In the genomic region with DNA sequence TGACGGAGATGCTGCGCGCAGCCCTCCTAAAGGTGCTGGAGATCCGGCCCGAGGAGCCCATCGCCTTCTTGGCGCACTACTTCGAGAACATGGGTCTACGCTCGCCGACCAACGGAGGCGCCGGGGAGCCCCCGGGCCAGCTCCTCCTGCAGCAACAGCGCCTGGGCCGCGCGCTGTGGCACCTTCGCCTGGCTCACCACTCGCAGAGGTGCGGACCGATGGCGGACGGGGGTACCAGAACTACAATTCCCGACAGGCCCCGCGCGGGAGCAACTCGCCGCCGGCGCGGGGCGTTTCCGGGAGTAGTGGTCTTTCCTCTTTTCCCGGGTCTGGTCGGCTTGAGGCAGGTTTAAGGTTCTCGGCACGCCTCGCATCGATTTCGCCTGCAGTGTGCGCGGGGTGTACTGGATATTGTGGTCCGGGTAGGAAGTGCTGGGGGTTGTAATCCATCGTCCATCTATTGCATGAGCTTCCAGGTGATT, we compare ENCODE assay signal across 8 mouse cellular contexts. TPM values are rescaled to one million over a fixed set of nuclear protein-coding genes. Genes with fewer than 3 reads are reported as not detected.
DNase-seq lines count a peak whose midpoint lies in the region; ATAC-seq lines count a peak whose summit lies in the region.

No protein-coding gene starts in this region.

- peak overlapping the region; percentile 85 for H3K4me2 ChIP-seq in forebrain, embryonic 16.5 days (ENCODE audit: low read length)
- H3K4me2 ChIP-seq in hindbrain, embryonic 11.5 days (replicated peaks; ENCODE audit: low read depth, low read length), result peak overlapping the region; percentile 91

- peak overlapping the region; percentile 85 for H3K4me3 ChIP-seq in forebrain, embryonic 16.5 days (replicated peaks; ENCODE audit: low read length)
- H3K4me3 ChIP-seq in hindbrain, embryonic 11.5 days (ENCODE audit: low read depth, low read length), result peak overlapping the region; percentile 96

- H3K9ac ChIP-seq in forebrain, embryonic 16.5 days (replicated peaks; ENCODE audit: low read depth, low read length), result peak overlapping the region; percentile 89
- H3K9ac ChIP-seq in hindbrain, embryonic 11.5 days (ENCODE audit: low read depth, low read length), result peak overlapping the region; percentile 96

- ATAC-seq in forebrain, embryonic 16.5 days, result peak; percentile 70
- ATAC-seq in hindbrain, embryonic 11.5 days (ENCODE audit: low FRiP score), result peak; percentile 72

- H3K4me1 ChIP-seq in forebrain, embryonic 16.5 days (replicated peaks; ENCODE audit: control insufficient read depth, insufficient read depth, low read length), result peaks cover 19% of the 10 kb centered on the region
- H3K4me1 ChIP-seq in hindbrain, embryonic 11.5 days (replicated peaks; ENCODE audit: control insufficient read depth, insufficient read depth, low read length), result peaks cover 6% of the 10 kb centered on the region

- H3K36me3 ChIP-seq in forebrain, embryonic 16.5 days (ENCODE audit: control insufficient read depth, insufficient read depth), result no peaks in the 10 kb centered on the region
- H3K36me3 ChIP-seq in hindbrain, embryonic 11.5 days (ENCODE audit: control insufficient read depth, insufficient read depth, low read length), result no peaks in the 10 kb centered on the region

- H3K9me3 ChIP-seq in forebrain, embryonic 16.5 days (ENCODE audit: control insufficient read depth, low read length), result no peaks in the 10 kb centered on the region
- H3K9me3 ChIP-seq in hindbrain, embryonic 11.5 days (ENCODE audit: control insufficient read depth, low read length), result no peaks in the 10 kb centered on the region

- under 1% methylated on average over 47 of the region's 47 CpGs for WGBS in forebrain, embryonic 16.5 days
- WGBS in hindbrain, embryonic 11.5 days, result under 1% methylated on average over 47 of the region's 47 CpGs

- H3K27ac ChIP-seq in forebrain, embryonic 16.5 days (ENCODE audit: low read length), result peak overlapping the region; percentile 96
- H3K27ac ChIP-seq in hindbrain, embryonic 11.5 days (ENCODE audit: low read depth, low read length), result peak overlapping the region; percentile 95

- peak; percentile 56 for DNase-seq in MEL-GATA-1-ER (ENCODE audit: extremely low read depth, low read depth)
- DNase-seq in cerebellum, adult 18-20 months, result peak; percentile 83 to 85
- peak; percentile 91 for DNase-seq in hindbrain, embryonic 11.5 days (ENCODE audit: low spot score)
- peak; percentile 81 to 85 for DNase-seq in layer of hippocampus, postnatal 14 days (ENCODE audit: low spot score in 2 of 2)
- peak; percentile 43 for DNase-seq in lung, postnatal 25 days (ENCODE audit: low spot score)
- peak; percentile 43 for DNase-seq in retina, postnatal 7 days (ENCODE audit: low read depth, low spot score)
- peak; percentile 73 for DNase-seq in urinary bladder, adult 2 months (ENCODE audit: low spot score)

- no peaks in the 10 kb centered on the region for H3K27me3 ChIP-seq in forebrain, embryonic 16.5 days (replicated peaks; ENCODE audit: control insufficient read depth, insufficient read depth, low read length)
- no peaks in the 10 kb centered on the region for H3K27me3 ChIP-seq in hindbrain, embryonic 11.5 days (ENCODE audit: control insufficient read depth, insufficient read depth, low read length)

RNA-seq across cellular contexts. Expression of a gene that starts 0.4 kb away (rescaled TPM):
- 75.9 and 76.6 TPM in 2 replicates for polyA plus RNA-seq in forebrain, embryonic 16.5 days (2015; fragmentation: Nextera tagmentation; extraction: Ambion mirVana)
- polyA plus RNA-seq in hindbrain, embryonic 11.5 days (2014; fragmentation: Nextera tagmentation; extraction: Ambion mirVana), result 69.6 and 70.8 TPM in 2 replicates
- 10 to 100 TPM; 72.3 to 73.2 TPM for total RNA-seq in layer of hippocampus, postnatal 14 days (2021)
- 29.1 and 33.7 TPM in 2 replicates for polyA plus RNA-seq in urinary bladder, adult 2 months (2012; rRNA removed)

RNA-seq across cellular contexts. Expression of a gene that starts 5.3 kb away (rescaled TPM):
- 0.57 and 1.0 TPM in 2 replicates for polyA plus RNA-seq in forebrain, embryonic 16.5 days (2015; fragmentation: Nextera tagmentation; extraction: Ambion mirVana)
- polyA plus RNA-seq in hindbrain, embryonic 11.5 days (2014; fragmentation: Nextera tagmentation; extraction: Ambion mirVana), result 1.1 and 1.6 TPM in 2 replicates
- total RNA-seq in layer of hippocampus, postnatal 14 days (2021), result under 1 TPM in 1 of 2 experiments, not detected in 1; 0.37 TPM
- not detected in 2 replicates for polyA plus RNA-seq in urinary bladder, adult 2 months (2012; rRNA removed)

RNA-seq across cellular contexts. Expression of a gene that starts 12.4 kb away (rescaled TPM):
- 61.1 and 71.1 TPM in 2 replicates for polyA plus RNA-seq in forebrain, embryonic 16.5 days (2015; fragmentation: Nextera tagmentation; extraction: Ambion mirVana)
- polyA plus RNA-seq in hindbrain, embryonic 11.5 days (2014; fragmentation: Nextera tagmentation; extraction: Ambion mirVana), result 153 and 159 TPM in 2 replicates
- 10 to 100 TPM; 60.9 to 68.5 TPM for total RNA-seq in layer of hippocampus, postnatal 14 days (2021)
- polyA plus RNA-seq in urinary bladder, adult 2 months (2012; rRNA removed), result 60.6 and 70.0 TPM in 2 replicates

RNA-seq across cellular contexts. Expression of a gene that starts 19.2 kb away (rescaled TPM):
- polyA plus RNA-seq in forebrain, embryonic 16.5 days (2015; fragmentation: Nextera tagmentation; extraction: Ambion mirVana), result 1.7 and 1.8 TPM in 2 replicates
- polyA plus RNA-seq in hindbrain, embryonic 11.5 days (2014; fragmentation: Nextera tagmentation; extraction: Ambion mirVana), result 0.42 and 0.73 TPM in 2 replicates
- 1 to 10 TPM; 1.7 to 1.9 TPM for total RNA-seq in layer of hippocampus, postnatal 14 days (2021)
- 1.1 and 1.4 TPM in 2 replicates for polyA plus RNA-seq in urinary bladder, adult 2 months (2012; rRNA removed)

RNA-seq across cellular contexts. Expression of a gene that starts 24.1 kb away (rescaled TPM):
- polyA plus RNA-seq in forebrain, embryonic 16.5 days (2015; fragmentation: Nextera tagmentation; extraction: Ambion mirVana), result 0.28 TPM in 1 of 2 replicates, not detected in the other
- polyA plus RNA-seq in hindbrain, embryonic 11.5 days (2014; fragmentation: Nextera tagmentation; extraction: Ambion mirVana), result not detected in 2 replicates
- under 1 TPM; 0.52 to 0.53 TPM for total RNA-seq in layer of hippocampus, postnatal 14 days (2021)
- not detected in 2 replicates for polyA plus RNA-seq in urinary bladder, adult 2 months (2012; rRNA removed)

Comparison
In these comparisons a context has a peak if more than half of its experiments do, and no peak if none do; other contexts are left out.
1. Peak in every context shown above with its lines: DNase-seq, ATAC-seq, H3K4me3 ChIP-seq and H3K27ac ChIP-seq.